Mouse (Mus musculus): ENCODE results near the gene Gm10638. TPM values are rescaled to one million over a fixed set of nuclear protein-coding genes. Genes with fewer than 3 reads are reported as not detected.
A peak's percentile ranks its signal among the peaks of the same experiment; 100 is the strongest.

Gm10638 gene
- total RNA-seq, 2 experiments from 2014 or later: 3.9 to 7.0 TPM

GRCm38 (mm10) chr8:86734954-86735353, 10.5 kb upstream of the Gm10638 start:
- intact Hi-C loops (cut with DNase I): no loop called here
- no peak for DNase-seq

DNA sequence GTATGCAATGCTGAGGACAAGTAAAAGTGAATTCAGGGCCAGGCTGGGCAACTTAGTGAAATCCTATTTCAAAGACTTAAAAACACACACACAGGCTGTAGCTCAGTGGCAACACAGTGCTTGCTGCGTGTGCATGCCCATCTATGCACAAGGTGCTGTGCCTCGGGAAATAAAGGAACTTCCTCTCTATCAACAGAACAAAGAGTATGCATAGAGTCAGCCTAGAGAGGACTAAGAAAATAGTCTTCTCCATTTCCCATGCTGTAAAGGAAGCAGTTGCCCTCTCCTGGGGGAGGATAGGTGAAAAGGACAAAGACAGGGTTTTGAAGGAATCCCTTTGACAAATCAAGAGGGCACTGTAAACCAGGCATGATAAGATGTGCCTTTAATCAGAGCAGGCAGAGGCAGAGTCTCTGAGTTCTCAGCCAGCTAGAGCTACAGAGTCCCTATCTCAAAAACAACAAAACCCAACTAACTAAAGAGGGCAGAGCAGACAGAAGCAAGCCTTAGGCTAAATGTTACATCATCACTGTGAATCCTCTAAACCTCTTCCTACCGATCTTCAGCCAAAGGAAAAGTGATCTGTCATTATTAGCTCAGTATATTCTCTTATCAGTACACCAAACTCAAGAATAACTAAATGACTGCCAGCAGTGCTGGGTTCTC, 9.9 kb upstream of the Gm10638 start:
- no peak for DNase-seq
- intact Hi-C loops (cut with DNase I): no loop called here

DNA sequence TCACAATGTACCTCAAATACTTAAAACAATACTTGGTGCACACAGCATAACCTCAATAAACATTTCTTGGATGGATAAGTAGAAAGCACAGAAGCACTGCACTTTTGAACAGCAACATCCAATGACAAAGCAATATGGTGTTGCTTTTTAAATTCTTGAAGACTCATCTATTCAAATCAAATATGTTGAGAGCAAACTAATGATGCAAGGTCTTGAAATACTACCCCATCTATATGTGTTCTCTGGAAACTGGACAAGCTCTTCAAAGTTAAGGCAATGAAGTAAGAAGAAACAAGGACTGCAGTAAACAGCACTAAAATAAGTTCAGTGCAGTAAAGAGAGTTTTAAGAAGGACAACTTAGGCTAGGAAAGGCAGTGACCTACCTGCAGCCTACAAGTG, 4.6 kb upstream of the Gm10638 start:
- intact Hi-C loops (cut with DNase I): no loop called here
- DNase-seq: no peak

GRCm38 (mm10) chr8:86741627-86742026, 3.9 kb upstream of the Gm10638 start:
- DNase-seq: no peak
- intact Hi-C loops (cut with DNase I): no loop called here

- DNase-seq: no peak
- intact Hi-C loops (cut with DNase I): no loop called here
These were observed 2.7 kb upstream of the Gm10638 start for GRCm38 (mm10) chr8:86742605-86743345.

DNA sequence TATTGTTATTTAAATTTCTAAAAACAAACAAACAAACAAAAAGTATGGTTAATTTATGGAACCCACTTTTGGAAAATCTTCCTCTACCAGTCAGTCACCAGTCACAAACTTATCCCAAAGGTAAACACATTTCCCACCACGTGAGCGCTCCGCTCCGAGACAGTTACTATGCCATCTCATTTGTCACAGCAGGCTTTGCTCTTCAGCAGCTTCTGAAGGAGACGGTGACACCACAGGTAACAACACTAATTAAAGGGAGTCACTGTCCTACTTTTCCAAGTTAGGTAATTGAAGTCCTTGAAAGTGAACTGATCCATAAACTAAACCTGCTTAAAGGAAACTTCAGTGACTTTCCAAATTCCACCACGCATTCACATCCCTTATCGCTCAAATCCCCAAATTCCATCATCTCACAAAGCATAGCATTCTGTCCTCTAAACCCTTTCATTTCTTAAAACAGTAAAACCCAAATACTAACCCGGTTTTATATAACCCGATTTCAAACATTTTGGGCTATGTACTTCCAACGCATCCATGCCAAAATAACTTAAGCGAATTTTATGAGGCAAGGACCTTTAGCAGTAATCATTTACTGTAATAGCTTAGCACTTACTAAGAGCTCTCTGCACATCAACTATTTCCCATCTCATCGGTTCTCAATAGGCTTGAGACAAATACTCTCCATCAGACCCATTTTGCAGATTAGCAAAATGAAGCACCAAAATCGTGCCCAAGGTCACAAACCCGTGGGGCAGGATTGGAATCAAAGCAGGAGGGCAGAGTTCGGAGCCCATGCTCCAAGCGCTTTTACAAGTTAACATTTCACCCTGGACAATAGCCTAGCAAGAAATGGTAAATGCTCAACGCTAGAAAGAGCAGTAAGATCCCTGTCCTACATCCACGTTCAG, 932 bp upstream of the Gm10638 start:
- no peak for DNase-seq
- intact Hi-C loops (cut with DNase I): no loop called here

DNA sequence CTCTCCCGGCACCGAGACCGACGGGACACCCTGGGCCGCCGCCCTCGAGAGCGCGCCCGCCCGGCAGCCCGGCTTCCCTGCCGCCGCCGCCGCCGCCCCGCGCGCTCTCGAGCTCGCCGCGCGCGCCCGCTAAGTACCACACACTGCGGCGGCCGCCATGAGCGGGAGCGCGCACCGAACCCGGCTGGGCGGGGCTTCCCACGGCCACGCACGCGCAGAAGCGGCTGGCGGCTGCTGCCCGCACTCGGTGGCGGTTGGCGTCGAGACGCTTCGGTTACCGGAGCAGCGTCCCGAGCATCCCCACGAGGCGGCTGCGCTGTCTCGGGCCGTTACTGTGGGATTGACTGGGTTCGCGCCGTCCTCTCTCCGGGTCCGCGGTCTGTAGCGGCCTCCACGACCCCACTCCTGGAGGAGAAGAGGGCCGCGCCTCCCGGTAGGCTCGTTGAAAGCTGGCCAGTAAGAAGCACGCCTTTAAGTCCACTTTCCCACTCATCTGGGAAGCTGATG, 489 bp downstream of the Gm10638 start:
- intact Hi-C loops (cut with DNase I): no loop called here
- peak; percentile 94 for DNase-seq

- DNase-seq: no peak
- intact Hi-C loops (cut with DNase I): no loop called here
These were observed 1.0 kb downstream of the Gm10638 start for GRCm38 (mm10) chr8:86746511-86746910.

- intact Hi-C loops (cut with DNase I): loop anchor here (5.0 kb wide), 1 partner anchor 42 kb away; no protein-coding TSS in a partner anchor
These were observed 4.3 kb downstream of the Gm10638 start for GRCm38 (mm10) chr8:86749842-86750241.

DNA sequence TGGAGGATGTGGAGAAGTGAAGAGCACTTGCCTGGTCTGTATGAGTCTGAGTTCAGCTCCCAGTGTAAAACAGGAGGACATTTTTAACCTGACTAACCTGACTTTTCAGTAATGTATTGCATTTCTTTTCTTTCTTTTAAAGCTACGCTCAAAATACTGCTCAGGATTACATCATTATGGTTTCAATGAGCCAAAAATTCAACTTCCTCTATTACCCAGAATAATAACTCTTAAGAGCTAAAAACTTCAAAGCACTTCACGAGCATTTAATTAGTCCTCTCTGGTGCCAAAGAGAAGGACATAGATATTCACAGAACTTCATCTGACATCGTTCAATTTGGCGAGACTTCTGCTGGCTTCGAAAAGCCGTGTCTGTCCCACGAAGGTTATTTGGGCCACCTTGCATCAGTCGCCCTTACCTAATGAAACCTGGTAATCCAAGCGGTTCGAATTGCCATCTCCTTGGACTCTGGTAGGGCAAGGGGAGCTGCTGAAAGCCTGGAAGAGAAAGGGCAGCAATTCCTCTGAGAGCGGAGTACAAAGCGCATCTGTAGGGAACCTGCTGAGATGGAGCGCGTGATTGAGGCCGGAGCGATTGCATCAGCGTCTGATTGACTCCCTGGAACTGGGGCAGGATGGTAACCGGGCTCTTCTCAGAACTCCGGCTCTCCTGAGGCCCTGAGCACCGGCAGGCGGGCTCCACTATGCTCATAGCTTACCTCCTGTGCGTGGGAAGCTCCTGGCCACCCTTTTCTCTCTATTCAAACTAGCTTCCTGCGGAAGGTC, 11.6 kb downstream of the Gm10638 start:
- intact Hi-C loops (cut with DNase I): no loop called here
- DNase-seq: no peak

More at GRCm38 (mm10) chr8:86749842-86750241, 4.3 kb downstream of the Gm10638 start:
- no peak for DNase-seq

DNA sequence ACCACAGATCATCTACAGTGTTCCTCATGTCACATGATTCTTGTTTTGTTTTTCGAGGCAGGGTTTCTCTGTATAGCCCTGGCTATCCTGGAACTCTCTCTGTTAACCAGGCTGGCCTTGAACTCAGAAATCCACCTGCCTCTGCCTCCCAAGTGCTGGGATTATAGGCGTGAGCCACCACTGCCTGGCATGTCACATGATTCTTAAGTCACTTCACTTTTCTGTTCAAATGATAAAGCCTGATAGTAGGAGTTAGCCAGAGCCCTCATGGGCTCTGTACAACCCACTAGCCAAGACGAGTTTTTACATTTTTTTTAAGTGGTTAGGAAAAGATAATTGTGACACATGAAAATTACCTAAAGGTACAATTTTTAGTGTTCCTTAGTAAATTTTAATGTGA, 13.2 kb downstream of the Gm10638 start:
- intact Hi-C loops (cut with DNase I): no loop called here
- no peak for DNase-seq

DNA sequence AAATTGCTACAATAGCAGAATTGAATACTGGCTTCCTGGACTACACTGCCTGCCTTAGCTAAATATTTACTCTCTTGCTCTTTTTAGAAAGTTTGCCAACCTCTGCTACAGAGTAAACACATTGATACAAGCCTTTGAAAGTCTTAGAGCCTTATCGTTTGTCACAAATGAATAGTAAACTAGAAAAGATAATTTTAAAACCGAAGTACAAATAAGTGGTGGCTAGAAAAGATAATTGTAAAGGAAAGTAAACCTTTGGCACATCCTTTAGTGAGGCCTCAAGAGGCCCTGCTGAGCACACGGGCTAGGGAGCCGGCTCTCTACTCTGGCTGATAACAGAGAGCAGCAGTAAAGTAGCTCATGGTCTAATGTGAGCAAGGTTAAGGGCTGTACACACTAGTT, 13.6 kb downstream of the Gm10638 start:
- no peak for DNase-seq
- intact Hi-C loops (cut with DNase I): no loop called here

DNA sequence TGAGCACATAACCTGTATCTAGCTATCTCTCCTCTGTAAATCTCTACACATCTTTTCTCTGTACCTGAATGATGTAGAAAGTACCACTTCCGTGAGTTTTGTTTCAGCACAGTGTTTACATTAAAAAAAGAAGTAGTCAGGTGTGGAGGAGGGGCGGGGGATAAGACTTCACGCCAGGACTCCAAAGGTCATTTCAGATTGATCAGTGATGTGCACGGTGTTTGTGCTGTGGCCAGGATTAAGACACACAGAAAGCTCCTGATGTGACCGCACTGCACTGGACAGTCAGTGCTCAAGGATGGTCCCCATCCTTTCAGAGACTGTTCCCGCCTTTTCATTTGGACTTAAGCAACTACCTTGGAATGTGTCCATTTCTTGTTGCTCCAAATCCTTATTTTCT, 15.2 kb downstream of the Gm10638 start:
- intact Hi-C loops (cut with DNase I): no loop called here
- no peak for DNase-seq

DNA sequence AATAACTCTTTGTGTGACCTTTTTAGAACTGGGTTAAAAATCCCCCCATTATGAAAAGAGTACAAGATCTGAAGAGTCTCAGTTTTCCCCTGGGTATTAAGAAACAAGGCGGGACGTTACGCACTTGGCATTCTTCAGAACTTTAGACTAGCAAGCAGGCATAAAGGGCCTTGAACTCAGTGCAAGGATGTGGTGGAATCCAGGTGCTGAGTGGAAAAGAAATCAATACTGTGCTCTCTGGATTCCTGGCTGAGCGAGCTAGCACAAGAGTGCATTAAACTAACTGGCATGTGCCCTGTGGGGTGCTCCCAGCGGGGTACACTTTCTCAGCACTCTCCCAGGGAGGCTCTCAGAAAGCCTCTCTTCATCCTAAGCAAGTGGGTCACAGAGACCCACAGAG, 17.3 kb downstream of the Gm10638 start:
- DNase-seq: no peak
- intact Hi-C loops (cut with DNase I): no loop called here

DNA sequence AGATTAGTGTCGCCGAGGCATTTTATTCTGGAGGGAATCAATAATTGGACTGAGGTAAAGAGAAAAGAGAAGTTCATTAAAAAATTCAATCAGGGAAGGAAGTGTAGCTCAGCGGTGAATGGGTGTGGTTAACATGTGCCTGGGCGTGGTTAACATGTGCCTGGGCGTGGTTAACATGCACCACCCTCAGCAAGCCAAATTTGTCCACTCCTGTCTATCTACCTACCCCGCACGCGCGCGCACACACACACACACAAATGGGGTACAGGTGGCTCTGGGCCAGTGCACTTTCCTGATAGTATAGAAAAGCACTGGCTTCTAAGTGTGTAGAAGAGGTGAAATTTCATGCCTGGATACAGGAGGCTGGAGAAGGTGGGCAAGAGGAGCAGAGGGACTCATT, 19.7 kb downstream of the Gm10638 start:
- DNase-seq: no peak
- intact Hi-C loops (cut with DNase I): no loop called here

- no peak for DNase-seq
- intact Hi-C loops (cut with DNase I): no loop called here
These were observed 20.2 kb downstream of the Gm10638 start for GRCm38 (mm10) chr8:86765669-86766068.

DNA sequence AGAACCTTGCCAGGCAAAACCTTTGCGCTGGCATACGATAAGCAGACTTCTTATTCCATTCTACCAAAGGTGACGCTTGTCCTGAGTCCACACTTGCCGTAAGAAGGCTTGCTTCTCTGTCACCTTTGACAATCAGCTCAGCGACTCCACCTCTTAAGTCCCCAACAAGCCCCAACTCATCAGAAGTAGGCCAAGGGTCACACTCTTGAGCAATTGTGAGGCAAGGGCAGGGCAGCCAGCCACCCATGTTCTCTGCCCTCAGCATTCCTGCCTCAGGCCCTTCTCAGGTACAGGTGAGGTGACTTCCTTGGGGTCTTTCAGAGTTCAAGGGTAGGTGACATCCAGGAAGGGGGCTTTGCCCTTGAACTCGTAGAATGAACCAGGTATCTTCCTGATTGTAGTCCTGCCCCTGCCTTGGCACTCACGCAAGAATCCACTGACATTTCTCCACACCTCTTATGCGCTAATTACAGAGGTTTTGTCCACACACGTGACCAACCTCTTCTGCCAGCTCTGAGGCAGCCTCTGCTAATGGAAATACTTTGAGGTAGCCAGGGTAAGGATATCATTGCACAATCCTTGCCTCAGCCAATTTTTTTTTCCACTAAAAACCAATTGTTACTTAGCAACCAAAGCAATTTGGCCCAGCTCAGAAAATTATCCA, 21.2 kb downstream of the Gm10638 start:
- DNase-seq: no peak
- intact Hi-C loops (cut with DNase I): no loop called here

- intact Hi-C loops (cut with DNase I): no loop called here
- DNase-seq: peak; percentile 39 to 57
These were observed 23.0 kb downstream of the Gm10638 start for GRCm38 (mm10) chr8:86768499-86768898.

- intact Hi-C loops (cut with DNase I): no loop called here
- DNase-seq: no peak
These were observed 24.6 kb downstream of the Gm10638 start for GRCm38 (mm10) chr8:86769945-86770715.
